Mouse (Mus musculus): ENCODE measurements around the gene Chdh. TPM values are rescaled to one million over a fixed set of nuclear protein-coding genes. Genes with fewer than 3 reads are reported as not detected.

Gene Chdh
- polyA plus RNA-seq (2021; fragmentation: Nextera tagmentation) = 0.50 and 0.87 TPM in 2 replicates
- long read RNA-seq, experiment 1, partial matches to known transcripts = 0 of 1 reads
- long read RNA-seq, experiment 1, other reads (novel, unspliced or antisense) = 1 of 1 reads
- long read RNA-seq, experiment 2, full-length matches to known transcripts = 3 of 4 reads
- long read RNA-seq, experiment 2, partial matches to known transcripts = 0 of 4 reads
- long read RNA-seq, experiment 2, other reads (novel, unspliced or antisense) = 1 of 4 reads

DNA sequence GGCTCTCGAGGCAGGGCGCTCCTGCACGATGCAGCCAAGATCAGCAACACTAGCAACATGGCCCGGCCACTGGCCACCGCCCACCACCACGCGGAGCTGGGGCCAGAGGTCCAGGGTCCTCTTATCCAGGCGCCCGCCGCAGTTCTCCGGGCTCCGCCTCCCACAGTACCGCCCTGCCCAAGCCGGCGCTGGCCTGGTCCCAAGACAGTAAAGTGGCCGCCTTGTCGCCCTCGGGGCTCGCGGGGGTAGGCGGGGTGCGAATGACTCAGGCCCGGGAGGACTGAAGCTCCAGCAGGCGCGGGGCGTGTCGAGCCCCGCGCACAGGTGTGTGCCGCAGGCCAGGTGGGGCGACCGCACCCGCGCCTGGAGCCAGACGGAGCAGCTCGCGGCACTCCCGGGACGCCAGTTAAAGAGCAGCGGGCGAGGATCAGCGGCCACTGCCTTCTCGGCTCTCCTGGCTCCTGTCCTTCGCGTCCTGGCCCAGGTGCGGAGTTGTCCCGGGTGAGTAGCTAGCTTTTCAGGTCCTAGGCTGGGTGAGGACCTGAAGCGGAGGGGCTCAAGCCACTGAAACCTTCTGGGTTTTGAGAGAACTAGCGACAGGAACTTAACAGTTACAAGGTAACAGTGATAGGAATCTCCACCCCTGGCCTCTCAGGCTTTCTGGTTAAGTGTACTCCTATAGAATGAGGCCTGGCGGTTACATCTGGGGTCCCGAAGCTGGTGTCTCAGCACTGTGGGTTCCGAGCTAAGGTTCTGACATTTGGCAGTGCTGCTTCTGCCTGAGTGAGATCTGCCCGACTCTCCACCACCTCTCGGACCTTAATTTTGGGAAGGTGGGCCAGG lies at the start of gene Chdh, which contains the start of gene Il17rb:
Gene Chdh, plus strand, starts transcription at position 291 of the 843 bp plus-strand sequence.
Gene Il17rb, minus strand, starts transcription at position 164 of the 843 bp plus-strand sequence.

DNA sequence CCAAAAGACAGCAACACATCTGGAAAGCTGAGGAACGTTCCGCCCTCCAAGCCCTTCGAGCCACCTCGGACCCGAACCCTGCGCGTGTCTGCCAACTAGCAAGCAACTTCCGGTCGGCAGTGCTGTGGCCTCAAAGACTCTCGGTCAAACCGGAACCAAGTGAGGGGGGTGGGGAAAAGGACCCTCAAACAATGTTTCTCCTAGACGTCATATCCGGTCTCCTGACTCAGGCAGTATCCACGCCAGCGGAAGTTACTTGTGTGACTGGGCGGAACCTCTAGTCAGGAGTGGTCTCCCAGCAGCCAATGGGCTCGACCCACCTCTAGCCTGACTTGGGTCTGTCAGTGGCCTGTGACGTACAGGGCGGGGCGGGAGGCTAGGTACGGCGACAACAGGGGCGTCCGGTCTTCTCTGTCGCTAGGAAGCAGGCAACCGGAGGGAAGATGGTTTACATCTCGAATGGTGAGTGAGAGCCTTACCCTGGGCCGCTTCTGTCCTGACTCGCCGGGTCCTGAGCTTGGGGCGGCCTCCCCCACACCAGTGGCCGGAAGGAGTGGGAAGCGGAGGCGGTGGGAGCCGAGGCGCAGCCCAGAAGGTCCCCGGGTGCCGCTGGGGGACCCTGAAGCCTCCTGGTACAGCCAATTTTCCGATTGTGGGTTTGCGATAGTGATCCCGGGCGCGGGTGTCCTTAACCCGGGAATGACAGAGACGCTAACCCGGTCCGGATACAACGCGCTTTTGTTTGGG lies 40.6 kb upstream of the Chdh start, which contains the start of gene Selenok:
Gene Selenok, plus strand, starts transcription at position 234 of the 747 bp plus-strand sequence.

DNA sequence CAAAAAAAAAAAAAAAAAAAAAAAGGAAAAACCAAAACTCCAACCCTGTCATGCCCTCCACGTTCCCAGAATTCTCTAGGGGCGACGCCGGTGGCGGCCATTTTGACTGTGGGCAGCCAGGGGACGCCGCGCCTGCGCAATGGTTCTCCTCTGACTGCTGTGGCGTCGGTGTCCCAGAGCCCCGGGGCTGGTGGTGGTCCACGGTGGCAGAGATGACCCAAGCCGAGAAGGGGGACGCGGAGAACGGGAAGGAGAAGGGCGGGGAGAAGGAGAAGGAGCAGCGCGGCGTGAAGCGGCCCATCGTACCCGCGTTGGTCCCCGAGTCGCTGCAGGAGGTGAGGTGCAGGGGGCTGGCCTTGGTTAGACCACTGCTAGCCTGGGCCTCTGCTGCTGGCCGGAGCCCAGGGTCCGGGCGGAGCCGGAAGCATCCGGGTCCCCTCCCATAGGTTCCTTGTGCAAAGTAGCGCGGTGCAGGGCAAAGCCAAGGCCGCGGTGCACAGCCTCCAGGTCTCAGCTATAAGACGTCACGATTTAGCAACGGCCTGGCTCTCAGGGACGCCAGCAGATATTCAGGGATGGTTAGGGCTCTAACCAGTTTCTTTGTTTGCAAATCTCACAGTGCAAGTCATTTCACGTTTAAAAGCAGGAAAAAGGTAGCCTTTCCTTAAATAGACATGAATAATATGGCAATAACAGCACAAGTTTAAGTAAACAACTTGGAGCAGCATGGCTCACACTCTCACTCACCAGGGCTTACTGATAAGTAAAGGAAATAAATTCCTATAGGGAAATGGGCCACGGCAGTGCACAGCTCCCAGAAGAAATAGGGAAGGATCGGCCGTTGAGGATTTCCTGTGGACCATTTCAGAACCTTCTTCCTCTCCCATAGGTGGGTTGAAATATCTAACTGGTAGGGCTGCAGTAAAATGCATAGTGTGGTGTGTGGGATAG lies 30.3 kb upstream of the Chdh start, which contains the start of gene Actr8:
Gene Actr8, plus strand, starts transcription at position 84 of the 951 bp plus-strand sequence.

Small RNAs within 50 kb of the gene (microRNA-seq; reads per million reads assigned to microRNA genes)
- 1.7 reads per million for gene Mir6947

Other genes starting within 250 kb of the Chdh start
- 488 and 511 TPM in 2 replicates for gene Selenok, start 40.7 kb upstream of the Chdh start, polyA plus RNA-seq (2021; fragmentation: Nextera tagmentation)
- 44.2 and 47.6 TPM in 2 replicates for gene Actr8, start 30.7 kb upstream of the Chdh start, polyA plus RNA-seq (2021; fragmentation: Nextera tagmentation)
- gene Il17rb, start 127 bp upstream of the Chdh start, polyA plus RNA-seq (2021; fragmentation: Nextera tagmentation) = 0.67 and 0.90 TPM in 2 replicates

Measured in layer of hippocampus, adult 6 months (tissue).